Mouse (Mus musculus) thymus, postnatal 10 days (tissue): ENCODE data around the gene Ifrd1.
"Not testable (repeated sequence)": the region's sequence is repeated elsewhere in the genome, so short reads cannot be mapped to it uniquely, and the experiment has no call there.

Experiments
- DNase-seq, 2 experiments: peaks; one replicate each; pipeline ENCODE4 v3.0.0; 2021; ENCODE audit warnings: low spot score in 2 of 2

The Ifrd1 gene

DNA sequence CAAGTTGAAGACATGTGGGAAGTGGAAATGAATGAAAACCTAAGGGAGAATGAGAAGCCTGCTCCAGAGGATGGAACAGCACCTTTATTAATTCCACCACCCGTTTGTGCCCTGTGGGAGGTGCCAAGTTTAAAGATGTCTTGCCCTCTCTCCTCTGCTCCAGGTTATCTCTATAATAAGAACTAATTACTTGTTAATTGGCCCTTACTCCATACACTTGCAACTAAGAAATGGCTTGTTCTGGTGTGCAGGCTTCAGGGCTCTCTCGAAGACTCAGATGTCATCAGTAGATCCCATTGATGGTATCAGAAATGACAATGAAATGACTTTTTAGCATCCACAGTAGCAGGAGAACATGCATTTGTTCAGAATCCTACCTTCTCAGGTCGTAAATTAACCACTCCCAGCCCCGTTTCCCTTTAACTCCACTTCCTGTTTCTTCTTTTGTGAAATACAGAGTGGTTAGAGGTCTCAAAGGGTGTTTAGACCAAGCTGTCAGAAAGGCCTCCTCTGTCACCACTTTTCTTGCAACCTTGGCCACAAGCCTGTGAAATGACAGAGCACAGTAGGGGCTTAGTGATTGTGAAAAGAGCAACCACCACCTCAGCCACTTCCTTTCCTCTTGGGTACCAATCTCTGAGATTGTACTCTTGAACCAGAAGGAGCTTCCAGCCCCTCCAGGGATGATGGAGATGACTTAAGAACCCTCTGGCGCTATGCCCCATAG lies at the start of gene Ifrd1:
Gene Ifrd1, minus strand, starts transcription at position 51 of the 727 bp plus-strand sequence.
- no peak for DNase-seq

DNA sequence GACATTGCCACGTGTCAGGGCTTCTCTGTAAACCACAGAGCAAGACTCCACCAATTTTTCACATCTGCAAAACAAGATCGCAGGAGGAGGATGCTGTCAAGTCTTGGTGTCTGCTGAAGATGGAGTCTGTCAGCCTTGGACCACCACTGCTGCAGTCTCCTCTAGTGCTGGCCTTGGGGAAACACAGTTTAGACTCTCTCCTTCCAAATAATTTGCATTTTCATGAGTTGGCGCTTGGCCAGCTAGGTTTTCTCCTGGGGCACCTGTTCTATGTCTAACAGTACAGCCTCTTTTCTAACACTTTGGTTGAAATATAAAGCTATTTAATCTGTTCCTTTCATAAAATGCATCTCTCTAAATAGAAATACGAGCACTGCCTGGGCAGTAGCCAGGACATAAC lies 38.2 kb upstream of the Ifrd1 start:
- DNase-seq: no peak

DNA sequence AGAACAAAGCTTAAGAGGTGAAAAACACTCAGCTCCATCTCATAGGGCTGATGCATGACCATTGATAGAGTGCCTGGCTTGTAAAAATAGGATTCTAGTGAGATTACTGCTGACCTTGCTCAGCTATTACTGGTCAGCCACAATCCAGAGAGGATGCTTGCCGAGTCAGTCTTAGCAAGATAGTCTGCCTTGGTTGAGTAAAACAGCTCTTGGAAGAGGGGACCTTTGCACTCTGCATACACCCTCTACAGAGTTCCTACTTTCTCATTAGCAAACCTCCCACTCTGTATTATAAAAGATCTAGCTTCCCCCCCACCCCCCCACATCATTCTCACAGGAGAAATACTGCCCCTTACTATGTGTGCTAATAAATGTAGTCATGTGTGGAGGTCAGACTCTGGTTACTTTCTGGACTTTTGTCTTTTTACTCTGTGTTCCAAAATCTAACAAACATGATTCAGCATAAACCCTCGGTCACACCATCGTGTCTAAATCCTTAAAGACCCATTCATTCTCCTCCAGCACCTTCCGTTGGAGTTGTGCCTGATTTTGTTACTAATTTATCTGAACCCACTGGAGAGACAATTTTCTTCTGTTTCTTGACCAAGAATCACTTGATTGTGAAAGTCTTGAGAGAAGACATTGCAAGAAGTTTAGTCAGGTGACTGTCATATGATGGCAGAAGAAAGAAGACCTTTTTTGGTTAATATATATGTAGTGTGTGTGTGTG lies 32.5 kb upstream of the Ifrd1 start:
- DNase-seq: no peak

DNA sequence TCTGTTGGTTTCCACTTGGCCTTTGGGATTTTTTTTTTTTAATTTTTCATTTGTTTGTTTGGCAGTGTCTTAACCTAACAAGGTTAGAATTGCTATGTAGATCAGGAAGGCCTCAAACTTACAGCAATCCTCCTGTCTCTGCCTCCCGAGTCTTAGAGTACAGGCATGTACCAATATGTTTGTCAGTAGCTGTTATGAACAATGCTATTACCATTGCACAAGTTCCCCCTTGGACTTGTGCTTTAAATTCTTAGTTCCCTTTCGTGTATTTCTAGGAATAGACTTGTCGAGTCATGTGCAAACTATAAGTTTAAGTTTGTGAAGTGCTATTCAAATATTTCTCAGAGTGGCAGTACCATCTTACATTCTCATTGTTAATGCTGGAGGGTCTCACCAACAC lies 29.3 kb upstream of the Ifrd1 start:
- DNase-seq: no peak

DNA sequence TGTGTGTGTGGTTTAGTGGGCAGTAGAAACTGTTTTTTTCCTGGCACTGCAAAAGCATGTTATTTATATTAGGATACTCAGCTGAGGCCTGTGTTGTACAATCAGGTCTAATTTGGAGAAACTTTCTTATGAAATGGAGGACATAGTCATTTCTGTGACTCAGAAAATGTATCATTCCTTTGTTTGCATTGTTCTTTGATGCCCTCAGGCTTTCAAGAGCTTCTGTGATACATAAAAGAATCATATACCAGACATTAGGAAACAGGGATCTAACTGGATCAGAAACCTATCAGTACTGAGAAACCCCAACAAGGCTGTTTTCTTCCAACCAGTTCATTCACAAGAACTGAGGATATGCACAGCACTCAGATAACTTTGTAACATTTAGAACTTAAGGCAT lies 26.6 kb upstream of the Ifrd1 start:
- no peak for DNase-seq

DNA sequence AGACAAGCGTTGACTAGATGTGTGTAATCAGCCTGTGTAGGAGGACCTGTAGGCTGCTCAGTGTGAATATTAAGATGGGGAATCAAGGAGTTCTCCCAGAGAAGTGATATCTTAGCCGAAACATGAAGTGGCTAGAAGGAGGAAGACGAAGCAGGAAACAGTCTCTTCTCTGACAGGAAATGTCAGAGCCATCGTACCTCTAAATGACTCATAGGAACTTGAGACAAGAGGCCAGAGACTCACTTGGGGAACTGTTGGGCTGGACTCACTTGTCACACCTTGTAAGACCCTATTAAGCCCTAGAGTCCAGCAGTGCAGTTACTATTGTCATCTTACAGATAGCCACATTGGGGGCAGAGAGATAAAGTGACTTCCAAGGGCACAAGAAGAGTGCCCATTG lies 25.0 kb upstream of the Ifrd1 start:
- no peak for DNase-seq

DNA sequence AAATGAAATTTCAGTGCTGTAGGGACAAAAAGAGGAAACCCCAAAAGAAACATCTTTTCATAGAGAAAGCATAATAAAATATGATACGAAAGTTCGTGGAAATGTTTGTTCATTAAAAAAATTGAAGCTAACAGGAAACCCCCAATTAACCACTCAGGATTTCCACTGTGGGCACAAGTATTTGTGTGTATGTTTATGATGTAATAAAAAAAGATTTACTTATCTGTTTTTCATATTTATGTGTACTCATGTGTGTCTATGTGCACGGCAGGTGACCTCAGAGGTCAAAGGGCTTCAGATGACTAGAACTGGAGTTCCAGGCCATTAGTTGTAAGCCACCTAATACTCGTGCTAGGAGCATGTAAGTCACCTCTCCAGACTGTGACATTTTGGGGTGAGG lies 24.4 kb upstream of the Ifrd1 start:
- no peak for DNase-seq

DNA sequence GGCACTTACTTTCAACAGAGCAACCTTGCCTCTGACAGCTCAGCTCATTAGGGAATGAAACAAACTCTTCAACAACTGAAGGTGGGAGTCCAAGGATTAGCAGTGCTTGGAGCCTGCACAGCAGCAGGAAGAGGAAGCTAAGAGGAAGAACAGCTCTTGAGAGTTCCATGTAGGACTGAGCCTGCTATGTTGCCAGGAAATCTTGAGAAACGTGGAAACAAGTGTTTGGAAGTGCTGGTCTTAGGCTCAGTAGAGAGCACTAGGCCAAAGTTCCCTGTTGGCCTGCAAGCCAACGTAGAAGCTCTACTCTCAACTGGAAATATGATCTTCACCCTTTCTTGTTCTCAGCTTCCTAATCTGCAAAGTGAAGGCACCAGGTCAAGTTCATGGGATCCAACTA lies 20.0 kb upstream of the Ifrd1 start:
- DNase-seq: no peak

DNA sequence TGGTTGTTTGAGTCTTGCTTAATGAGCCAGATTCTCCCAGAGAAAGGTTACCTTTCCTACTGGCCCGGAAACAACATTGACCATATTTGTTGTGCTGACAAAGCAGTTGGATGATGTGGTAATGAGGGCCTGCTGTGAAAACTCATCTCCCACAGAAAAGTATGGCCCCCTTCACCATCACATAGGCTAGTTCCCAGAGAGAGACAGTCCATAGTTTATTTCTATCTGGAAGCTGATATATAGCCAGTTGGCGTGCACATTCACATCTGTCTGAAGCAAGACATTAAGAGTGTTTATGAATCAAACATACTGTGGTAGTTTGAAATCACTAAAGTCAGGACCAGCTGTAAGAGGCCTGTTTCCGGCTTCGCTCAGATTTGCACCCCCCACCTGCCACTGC lies 15.4 kb upstream of the Ifrd1 start:
- no peak for DNase-seq

DNA sequence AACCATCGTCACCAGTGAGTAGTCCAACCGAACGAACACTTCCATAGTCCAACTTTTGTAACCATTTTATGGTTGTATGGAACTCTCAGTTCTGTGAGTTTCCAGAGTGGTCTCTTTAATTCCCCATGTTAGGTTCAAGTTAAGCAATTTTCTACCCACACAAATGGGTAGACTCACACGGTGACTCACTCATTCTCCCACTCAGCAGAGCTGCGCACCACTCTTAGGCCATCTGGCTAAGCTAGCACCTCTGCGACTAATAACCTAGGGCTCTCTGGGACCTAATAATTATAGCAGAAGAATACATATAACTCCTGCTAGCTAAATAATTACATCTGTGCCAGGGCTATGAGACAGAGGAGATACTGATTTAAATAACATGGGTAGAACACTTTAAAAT lies 14.7 kb upstream of the Ifrd1 start:
- no peak for DNase-seq

DNA sequence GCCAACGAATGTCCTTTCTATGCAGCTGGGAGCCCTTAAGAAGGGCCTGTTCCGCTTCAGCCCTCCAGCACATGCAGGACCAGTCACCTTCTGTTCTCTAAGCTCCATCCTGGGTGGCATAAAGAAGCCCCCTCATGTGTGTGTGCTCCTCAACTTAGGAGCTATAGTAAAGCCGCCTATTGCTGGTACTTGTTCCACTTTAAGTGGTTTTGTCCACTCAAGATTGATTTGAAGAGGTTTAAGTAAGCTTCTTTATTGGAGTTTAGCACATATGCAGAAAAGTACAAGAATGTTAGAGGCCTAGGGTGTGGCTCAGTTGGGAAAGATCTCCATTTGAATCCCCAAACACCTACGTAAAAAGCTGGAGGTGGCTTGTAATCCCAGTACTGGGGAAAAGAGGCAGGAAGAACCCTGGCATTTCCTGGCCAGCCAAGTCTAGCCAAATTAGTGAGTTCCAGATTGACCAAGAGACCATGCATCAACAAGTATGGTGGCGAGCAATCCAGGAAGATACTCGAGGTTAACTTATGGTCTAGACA lies 10.2 kb upstream of the Ifrd1 start:
- no peak for DNase-seq

DNA sequence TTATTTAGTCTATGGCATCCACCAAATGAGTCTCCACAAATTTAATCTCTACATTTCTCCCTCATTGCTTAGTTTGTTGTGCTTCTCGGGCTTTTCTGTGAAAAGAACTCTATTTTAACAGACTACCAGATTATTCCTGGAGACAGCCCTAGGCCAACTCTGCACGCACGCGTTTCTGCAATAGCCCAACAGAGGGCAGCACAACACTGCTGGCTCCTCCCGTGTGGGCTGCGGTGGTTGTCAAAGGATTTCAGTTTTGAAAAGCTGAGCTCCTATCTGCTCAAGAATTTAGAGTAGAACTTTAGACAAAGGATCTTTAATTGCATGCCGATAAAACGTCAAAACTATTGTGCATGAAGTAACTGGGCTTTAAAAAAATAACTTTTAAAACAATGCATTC lies 8.9 kb upstream of the Ifrd1 start:
- peak; percentile 40 to 76 for DNase-seq

DNA sequence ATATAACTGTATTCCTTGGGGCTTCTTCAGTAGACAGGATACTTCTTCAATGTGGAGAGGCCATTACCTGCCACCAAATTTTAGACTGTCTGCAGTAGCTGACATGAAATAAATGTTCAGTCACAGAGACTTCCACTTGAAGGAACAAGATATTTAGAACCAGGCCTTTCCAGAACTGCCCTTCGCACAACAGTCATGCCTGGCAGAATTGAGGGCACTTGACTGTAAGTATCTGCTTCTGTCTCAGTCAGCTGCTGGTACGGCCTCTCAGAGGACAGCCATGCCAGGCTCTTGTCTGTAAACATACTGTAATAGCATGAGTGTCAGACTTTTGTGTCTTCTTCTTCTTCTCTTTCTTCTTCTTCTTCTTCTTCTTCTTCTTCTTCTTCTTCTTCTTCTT lies 8.2 kb upstream of the Ifrd1 start:
- no peak for DNase-seq

DNA sequence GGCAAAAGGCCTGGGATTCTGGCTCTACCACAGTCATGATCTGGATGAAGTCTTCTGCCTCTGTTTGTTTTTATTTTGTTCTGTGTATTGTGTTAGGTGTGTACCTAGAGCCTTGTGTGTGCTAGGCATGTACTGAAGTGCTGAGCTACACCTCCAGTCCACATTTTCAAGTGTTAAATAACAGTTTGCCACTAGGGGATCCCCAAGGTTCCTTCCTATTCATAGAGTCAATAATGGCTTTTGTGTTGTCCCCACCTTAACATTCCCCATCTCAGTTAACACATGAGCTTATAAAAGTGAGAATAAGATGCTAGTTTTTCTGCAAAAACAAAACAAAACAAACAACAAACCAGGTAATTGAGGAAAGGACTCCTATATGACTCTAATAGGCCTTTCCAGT lies 7.7 kb upstream of the Ifrd1 start:
- no peak for DNase-seq

DNA sequence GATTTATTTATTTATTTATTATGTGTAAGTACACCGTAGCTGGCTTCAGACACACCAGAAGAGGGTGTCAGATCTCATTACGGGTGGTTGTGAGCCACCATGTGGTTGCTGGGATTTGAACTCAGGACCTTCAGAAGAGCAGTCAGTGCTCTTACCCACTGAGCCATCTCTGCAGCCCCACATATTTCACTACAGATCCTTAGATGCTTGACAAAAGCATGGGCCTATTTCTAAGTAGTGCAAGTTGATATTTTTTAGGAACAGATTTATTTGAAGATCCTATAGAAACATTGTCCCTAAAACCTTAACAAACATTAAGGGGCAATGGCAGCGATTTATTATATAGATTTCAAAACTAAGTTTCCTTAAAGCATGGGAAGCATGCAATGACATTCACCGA lies 7.0 kb upstream of the Ifrd1 start:
- not testable (repeated sequence) for DNase-seq

DNA sequence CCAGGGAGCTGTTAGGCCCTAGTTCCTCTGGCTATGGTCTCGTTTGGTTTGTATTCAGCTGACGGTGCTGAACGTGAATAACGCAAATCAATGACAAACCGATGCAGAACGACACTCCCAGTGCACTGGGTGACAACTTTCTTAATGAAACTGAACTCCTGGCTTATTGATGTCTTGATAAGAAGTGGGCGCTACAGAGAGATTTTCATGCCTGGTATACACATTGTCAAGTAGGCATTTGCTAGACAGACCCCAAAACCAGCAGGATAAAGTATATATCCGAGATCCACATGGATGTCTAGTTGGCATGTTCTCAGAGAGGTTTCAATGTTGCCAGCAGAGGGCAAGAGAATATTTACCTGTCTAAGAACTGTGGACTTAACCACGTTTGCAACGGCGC lies 6.4 kb upstream of the Ifrd1 start:
- no peak for DNase-seq

DNA sequence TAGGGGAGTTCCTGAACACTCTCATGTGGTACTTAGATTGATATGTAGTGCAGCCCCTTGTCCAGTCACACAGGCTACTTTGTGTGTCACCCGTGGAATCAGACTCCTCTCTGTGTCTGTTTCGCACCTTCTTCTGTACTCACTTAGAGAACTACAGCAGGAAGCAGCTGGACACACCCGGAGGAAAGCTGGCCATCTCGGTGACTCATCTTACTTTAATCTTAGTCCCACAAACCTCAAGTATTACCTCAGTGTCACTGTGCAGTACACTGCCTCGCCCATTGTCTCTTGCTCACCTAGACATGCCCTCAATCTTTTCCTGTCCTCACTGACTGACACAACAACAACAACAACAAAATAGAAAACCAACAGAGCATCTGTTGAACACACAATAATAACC lies 4.9 kb upstream of the Ifrd1 start:
- no peak for DNase-seq

DNA sequence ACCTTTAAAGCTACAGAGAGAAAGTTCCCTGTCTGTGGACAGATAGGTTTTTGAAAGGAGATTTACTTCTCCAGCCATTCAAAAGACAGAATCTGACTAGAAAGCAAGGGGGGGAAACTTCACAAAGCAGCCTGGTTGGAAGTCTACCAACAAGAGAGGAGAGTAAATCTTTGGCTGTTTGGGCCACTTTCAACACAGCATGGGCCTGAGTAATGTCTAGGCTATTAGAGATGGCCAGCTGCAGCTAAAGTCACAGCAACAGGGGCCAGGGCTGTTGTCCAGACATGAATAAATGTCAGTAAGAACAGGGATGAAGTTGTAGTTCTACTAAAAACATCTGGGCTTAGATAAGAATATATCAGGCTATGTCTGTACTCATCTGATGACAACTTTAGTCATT lies 2.0 kb upstream of the Ifrd1 start:
- no peak for DNase-seq

DNA sequence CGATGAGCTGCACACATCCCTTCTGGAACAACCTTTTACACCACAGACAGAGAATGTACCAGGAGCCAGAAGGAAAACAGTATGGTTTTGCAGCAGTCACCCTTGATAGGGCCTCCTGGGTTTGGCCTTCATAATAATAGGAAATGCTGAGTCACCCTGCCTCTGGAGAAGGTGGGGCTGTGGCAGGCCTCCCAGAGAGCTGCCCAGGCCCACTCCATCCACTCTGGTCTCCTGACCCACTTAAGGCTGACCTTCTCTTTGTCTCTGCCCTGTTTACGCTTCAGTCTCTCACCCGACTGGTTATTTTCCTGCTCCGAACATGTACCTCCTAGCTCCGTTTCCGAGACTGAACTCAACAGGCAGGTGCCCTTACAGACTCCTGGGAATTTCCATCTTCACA lies 328 bp downstream of the Ifrd1 start:
- no peak for DNase-seq

DNA sequence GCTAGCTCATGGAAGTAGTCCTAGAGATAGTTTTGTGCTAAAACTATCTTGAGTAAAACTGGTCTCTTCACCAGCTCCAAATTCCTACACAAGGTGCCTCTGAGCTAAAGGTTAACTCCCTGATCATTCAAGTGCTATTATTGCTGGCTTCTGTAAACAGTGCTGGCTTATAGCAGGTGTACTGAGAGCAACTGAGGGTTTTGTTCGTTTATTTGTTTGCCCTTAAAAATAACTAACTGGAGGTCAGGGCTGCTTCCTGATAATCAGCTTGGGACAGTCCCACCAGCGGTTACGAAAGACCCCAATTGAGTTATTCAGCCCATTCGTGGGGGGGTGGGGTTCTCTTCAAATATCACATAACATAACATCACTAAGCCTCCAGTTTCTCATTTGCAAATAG lies 920 bp downstream of the Ifrd1 start:
- DNase-seq: no peak

DNA sequence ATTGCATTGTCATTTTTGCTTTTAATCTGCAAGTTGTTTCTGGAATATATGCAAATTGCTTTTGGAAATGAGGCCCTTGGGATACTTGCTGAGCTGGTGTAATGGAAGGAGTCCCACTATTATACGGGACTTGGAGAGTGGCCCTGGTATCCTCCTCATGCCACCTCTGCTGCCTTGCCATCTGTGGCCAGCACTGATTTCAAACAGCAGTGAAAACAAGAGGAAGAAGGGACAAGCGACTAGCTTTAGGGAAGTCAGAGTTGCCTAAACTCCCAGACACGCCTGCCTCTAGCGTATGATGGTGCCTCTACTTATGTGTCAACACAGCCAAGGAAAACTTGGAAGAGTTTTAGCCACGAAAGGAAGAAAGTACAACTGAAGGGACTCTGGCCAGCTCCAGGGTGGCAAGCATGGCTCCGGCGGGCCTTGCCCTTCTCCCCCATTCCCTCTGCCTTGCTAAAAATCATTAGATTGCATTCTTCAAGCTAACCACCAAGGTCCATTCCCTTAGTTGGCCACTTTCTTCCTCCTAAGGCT lies 2.8 kb downstream of the Ifrd1 start:
- no peak for DNase-seq

DNA sequence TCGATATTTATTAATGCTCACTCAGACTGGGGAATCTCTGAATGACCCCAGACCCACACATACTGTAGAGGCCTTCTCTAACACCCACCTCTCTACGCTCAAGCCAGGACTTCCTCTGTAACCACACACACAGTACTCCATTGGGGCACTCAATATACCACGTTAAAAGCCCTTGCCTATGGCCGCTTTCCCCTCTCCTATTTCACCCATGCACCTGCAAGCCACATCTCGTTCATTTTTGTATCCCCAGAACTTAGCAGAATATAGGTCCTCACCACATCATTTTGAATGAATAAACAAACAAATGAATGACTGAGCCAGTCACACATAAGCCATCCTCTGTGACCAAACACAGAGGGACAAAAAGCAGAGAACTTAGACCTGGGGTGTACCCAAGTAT lies 3.4 kb downstream of the Ifrd1 start:
- no peak for DNase-seq

DNA sequence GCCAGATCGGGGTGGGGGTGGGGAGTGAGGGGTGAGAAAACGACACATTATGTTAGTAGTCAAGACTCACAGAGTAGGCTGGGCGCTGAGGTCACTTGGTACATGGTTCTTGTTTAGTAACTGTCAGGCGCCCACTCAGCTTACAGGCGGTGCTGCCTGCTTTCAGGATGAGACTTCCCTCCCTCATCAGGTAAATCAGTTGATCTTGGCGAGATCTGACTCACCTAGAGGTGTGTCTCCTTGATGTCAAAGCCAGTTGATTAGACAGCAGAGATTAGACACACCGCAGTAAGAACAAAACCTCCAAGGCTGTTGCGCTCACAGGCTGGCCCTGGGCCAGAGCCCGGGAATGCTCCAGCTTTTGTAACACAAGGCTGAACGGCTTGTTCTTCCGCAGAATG lies 4.5 kb downstream of the Ifrd1 start:
- no peak for DNase-seq
